Mouse (Mus musculus): ENCODE data around the gene Atp8a2.

The Atp8a2 gene

DNA sequence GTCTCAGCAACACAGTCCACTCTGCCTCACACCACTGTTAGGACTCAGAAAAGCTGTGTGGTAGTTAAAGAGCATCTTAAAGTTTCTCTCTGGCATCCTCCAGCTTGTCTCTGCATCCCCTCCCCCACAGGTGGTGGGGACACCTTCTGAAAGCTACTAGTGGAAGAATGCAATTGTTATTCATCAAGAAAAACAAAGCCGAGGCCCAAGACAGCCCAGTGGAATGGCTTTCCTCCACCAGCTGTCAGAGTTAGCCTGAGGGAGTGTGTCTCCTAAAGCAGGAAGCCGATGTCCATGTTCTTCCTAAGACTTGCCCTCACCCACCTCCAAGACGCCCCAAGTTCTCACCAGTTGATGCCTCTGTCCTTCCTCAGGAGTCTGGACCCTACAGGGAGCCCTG lies 48.1 kb downstream of the Atp8a2 start:
- no peak for DNase-seq

DNA sequence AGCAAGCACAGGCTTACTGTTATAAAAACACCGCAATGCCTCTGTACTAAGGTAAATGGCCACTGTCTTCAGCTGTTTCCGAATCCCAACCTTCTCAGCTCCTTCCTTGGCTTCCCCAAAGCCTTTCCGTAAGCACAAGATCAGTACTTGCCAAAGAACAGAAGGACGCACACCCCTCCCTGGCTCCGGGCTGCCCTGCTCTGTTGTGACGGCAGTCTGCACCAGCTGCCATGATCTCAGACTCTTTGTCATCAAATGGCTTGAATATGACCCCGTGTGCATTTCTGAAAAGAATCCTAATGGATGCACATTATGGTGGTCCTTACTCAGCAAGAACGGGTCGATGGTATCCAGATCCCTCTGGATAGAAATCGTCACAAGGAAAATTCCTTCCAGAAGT lies 53.7 kb downstream of the Atp8a2 start:
- no peak for DNase-seq

DNA sequence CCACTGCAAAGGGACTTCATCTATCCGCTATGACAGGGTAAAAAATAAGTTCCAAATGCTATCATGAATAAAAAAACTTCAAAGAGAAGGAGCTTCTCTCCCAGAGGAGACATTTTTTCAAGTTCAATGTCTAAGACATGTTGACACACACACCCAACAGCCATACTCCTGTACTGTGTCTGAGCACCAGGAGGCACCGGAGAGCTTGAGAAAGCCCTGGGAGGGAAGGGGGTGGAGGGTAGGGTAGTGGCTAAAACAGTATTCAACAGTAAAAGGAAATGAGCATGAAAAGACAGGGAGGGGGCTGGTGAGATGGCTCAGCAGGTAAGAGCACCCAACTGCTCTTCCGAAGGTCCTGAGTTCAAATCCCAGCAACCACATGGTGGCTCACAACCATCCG lies 58.6 kb downstream of the Atp8a2 start:
- DNase-seq = no peak

DNA sequence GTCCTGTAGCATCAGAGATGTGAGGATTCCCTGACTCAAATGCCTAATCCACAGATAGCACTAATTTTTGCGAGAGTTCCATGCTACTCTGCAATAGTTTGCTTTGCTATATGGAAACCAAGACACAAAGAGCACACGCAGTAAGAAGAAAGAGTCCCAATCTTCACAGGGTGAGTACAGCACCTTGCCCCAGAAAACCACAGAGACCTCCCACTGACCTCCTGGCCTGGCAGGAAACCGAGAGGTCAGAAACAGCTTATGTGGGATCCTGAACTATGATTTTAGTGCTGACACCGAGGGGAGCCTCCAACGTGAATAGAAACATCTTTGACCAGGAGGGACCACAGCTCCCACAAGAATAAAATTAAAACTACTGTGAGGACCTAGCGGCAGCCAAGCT lies 59.2 kb downstream of the Atp8a2 start:
- no peak for DNase-seq

DNA sequence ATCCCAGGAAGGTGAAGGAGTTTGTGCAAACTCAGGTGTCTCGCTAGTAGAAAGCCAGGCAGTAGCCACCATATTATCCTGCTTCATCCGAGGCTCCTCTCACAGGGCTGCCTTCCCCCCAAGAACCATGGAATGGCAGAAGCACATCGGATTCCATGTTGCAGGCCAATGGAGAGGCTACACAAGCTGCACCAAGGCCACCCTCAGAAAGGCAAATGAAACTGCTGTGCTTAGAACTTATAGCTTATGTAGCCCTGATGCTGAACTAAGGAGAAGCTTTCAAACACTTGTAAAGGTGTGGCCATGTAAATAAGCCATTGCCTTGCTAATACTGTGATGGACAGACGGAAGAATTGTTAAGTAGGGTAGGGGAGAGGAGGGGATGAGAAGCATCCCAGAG lies 61.2 kb downstream of the Atp8a2 start:
- DNase-seq = no peak

DNA sequence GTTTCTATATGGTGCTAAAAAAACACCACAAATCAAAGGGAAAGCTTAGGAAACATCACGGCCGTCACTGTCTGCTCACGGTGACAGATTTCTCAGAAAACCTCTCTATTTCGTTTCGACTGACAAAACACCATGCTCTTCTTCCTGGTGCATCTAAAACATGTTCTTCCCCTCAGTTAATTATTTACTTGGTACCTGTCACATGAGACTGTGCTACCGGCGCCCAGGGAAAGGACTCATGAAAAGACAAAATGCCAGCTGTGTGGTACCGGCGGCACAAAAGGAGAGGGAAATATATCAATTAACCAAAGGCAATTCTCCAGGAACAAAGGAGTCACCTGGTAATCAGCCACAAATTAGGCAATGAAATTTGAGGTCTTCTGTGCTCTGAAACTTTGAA lies 62.3 kb downstream of the Atp8a2 start:
- DNase-seq = peak; percentile 3

DNA sequence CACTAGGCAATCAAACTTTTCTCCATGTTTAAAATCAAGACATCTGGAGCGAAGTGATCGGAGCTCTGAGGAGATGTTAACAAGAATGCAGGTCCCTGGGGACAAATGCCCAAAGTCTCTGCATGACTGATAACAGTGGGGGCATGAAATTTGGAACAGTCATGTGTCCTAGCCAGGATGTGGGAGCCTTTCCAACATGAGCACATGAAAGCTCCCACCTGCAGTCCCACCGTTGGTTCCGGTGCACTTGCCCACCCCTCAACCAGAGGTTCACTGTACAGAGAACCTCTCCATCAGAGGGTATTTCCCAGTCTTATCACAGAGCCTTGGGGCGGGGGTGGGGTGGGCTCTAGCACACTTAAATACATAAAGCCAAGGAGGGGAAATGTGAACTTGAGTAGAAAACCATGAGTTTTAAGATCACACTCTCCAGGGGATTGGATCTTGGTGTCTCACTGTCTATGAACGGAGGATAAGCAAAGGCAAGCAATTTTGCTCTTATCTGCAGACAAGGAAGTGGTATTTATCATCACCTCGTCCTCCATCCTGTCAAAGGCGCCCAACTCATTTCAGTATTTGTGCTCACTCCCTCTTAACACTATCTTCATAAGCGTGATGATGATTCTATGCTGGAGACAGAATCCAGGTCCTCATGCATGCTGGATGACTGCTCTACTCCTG lies 65.6 kb downstream of the Atp8a2 start:
- DNase-seq = no peak

DNA sequence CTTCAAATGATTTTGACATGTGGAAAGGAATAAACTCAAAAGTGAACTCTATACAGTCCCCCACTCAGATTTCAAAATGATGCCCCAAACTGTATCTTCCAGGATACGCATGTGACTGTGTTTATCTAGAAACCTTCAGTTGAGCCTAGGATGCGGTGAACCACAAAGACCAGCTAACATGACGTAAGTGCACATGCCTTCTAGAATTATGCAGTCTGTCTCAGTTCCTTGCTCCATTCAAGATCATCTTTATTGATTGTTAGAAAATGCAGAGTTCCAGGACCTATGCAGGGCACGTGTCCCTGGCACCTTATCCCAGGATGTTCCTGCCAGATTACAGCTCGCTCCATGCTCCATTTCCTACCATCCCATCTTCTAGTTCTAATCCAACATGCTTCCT lies 67.4 kb downstream of the Atp8a2 start:
- no peak for DNase-seq

DNA sequence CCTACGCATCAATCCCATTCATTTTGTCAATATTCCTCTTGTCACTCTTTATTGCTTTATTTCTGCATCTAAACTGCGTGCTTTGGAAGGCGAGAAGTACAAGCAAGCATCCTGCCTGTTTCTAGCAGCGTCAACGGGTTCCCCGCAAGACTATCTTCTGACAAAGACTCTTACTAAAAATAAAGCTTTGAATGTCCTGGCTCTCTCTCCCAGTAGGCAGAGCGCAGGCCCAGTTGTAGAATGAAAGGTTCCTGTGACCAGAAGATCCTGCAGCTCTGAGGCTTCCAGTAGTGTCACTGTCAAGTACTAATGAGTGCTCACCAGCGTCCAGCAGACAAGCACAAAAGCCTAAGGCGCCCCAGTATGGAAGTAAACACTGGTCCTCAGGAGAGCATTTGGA lies 71.8 kb downstream of the Atp8a2 start:
- DNase-seq = no peak

DNA sequence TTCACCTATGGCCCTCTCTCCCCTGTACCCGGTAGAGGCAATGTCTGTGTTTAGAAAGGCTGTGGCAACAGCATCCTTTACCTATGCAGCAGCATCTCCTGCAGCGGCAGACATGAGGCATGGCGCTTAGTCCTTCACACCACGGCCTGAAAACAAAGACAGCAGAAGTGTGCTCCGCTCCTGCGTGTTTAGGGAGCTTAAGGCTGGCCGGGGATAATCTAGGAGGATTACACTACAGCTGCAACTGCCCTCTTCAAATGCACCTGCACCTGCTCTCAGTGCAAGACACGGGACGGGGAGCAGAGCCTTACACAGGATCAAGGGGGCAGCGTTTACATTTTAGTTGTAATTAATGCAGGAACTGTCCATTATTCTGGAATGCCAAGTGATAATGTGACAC lies 75.4 kb downstream of the Atp8a2 start:
- no peak for DNase-seq

DNA sequence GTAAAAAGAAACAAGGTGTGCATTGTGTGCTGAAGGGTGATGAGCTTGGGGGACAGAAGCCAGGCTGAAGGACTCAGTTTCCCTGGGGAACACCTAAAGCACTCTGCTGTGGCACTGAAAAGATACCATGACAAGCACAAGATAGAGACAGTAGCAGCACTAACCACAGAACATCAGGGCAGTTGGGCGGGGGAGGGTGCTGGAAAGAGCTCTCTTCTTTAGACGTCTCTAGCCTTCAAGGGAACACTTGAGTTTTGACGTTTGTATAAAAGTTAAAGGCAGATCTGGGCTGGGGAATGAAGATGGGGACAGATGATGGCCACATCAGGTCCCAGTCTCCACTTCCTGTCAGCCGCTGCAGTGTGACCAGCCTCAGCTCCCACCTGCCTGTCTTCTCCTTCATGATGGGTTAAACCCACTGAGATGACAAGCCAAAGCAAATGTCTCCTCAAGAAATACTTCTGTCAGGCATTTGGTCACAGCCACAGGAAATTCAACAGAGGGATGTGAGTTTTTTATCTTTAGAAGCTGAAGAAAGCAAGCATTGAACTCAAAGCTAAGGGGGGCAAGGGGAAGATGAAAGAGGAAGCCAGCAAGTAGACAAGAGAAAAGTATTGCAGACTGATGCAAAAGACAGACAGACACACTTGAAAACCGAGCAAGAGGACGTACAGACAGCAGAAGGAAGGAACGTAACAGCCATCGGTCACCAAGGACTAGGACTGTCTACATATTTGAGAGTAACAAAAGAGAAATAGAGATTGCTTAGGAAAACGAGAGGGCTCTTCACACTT lies 79.0 kb downstream of the Atp8a2 start:
- no peak for DNase-seq

DNA sequence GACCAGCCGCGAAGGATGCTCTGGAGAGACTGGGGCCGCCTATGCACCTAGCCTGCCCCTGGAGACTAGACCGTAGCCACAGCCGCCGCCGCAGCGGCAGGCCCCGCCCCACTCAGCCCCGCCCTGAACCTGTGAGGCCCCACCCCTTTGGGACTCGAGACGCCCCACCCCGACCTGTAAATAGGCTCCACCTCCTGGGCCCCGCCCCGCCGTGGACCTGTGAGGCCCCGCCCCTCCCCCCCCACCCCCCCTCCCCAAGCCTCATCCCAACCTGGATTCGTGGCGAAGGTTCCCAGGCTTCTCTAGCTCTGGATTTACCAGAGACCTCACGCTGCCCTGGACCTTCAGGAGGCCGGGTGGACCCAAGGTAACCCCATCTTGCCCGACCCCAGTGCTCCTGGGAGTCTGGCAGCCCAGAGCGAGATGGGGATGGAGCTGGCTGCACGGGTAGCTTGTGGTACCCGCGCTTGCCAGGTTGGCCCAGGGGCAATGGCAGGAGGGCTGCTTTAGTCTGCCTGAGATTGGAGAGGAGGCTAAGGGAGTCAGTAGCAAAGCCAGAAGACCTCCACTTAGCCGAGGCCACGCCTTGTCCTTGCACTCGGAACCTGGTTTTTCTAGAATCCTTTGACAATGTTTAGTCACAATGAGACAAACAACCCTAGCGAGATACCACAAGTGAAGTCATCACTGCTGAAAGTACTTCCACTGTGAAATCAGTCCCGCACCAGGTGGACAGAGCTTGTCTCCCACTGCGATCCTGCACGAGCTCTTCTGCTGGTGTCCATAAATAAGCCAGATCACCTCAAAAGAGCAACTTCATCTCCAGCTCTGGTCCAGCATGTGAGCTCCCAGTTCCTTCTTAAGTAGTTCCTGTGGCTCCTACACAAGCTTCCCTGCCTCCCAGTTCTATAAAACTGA lies 109.9 kb downstream of the Atp8a2 start:
- DNase-seq = peak; percentile 1 to 51

DNA sequence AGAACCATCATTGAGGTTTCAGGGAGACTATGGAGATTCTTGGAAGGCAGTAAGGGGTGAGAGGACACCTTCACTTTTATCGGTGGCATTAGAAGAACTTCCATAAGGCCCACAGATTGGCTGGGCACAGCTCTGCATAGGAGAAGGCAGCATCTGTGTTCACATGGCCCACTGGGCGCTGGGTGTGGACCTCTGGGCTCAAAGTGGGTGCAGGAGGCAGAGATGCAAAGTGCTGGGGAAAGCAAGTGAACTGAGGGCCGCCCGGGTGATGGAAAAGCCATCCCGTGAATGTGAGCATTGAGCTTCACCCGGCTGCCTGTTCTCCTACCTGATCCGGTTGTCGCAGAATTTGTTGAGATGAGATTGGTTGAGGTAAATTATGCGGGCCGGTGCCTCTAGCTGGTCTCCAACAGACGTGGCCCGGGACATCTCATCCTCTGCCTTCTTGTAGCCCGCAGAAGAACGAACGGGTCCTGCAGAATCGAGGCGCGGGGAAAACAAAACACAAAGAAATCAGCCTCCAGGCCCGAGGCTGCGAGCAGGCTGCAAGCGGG lies 110.6 kb downstream of the Atp8a2 start:
- DNase-seq = no peak

DNA sequence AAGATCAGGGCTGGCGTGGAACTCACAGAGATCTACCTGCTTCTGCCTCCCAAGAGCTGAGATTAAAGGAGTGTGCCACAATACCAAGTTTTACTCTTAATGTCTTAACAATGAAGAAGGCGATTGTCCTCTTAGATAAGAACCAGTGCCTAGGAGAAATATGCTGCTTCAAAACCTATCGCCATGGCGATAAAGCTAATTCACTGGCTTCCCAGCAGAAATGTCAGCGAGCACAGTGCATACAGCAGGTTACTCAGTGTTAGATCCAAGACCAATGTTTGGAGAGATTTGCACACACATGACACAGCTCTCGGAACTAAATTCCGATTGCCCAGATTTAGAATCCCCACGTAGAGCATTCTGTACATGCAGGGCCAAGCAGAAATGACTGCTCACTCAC lies 114.2 kb downstream of the Atp8a2 start:
- DNase-seq = no peak

DNA sequence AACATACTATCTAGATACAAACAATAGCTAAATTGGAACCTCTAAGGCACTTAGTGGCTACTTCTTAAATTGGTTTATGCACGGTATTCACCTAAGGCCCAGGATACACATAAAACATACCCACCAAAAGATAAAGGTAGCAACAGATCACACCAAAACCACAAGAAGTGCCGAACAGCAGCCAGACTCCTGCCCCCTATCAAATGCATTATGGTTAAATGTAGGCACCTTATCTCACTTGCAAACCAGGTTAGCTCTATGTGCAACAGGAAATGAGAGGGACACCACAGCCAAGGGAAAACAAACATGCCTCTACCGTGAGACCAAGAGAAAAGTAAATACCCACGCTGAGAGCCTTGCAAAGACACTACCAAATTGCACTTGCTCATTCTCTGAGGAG lies 124.5 kb downstream of the Atp8a2 start:
- DNase-seq = no peak

DNA sequence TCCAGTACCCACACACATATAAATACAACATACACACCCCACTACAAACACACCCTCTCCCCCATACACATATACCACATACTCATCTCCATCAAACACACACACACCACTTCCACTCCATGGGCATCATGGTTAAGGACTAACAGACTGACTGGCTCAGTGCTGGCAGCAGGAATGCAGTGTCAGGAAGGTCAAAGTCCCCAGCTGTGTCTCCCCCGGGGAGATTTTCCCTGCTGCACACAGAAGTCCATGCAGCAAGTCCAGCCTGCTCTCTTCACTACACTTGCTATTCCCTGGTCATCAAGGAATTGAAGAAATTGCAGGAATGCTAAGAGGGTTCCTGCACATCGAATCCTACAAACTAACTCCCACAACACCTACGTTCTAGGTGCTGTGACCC lies 131.8 kb downstream of the Atp8a2 start:
- DNase-seq = peak; percentile 48 to 68

DNA sequence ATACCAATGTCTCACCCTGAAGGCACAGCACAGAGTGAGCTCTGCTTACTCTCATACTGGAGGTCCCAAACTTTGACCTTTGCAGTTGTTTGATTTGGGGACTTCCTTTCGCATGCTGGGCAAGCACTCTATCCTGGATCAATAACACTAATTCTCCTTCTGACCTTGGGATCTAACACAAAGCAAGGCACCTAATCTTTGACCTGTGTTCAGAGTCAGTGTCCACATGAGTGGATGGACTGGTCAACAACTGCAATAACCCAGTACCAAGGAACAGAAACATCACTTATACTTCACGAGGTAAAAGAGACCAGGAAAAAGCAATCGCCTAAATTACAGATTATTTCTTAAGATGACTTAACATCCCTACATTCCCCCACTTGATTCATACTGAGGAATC lies 136.0 kb downstream of the Atp8a2 start:
- DNase-seq = no peak

DNA sequence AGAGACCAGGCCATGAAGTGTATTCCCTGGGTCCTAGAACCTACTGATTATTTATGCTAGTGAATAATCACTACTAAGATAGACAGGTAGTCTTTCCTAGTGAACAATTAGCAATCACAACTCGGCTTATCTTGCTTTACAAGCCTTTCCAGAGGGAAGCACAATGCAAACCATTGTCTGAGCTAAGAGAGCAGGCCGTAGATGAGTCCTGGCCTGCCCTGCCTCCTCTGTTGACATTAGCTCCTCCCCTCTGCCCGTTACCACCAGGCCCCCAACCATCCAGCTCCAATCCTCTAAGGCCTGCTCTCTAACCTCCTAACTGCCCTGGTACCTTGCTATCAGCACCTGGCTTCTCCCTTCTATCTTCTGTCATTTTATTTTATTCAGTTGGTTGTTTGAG lies 138.1 kb downstream of the Atp8a2 start:
- DNase-seq = no peak

DNA sequence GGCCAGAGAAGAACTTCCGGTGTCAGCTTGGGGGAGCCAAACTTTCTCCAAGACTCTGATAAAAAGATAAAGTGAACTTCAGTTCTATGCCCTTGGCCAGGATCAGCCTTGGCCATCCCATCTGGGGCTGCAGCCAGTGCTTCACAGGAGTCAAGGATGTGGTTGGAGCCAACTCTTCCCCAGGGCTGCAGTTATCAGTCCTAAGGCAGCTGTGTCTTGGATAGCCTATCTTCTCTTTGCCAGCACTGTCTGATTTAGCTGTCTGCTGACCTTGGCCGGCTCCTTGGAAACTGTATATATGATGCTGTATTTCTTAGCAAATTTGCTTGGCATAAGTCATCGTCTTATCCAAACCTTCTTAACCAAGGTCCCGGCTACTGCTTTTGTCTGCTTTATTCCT lies 141.7 kb downstream of the Atp8a2 start:
- no peak for DNase-seq

DNA sequence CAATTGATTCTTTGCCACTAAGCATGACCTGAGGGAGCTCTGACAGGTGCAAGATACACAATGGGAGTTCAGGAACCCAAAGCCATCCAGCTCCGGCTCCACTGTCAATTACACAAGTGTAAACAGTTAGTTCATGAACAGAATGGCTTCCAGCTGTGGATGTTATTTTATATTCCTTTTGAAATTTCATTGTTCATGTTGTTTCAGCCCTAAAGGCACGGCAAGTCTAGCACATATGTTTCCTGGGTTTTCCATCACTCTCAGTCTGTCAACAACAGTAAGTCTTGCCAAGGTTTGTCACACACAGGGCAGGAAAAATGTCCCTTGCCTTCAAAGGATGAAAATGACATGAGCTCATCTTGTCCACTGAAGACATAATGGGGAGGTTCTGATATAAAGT lies 166.3 kb downstream of the Atp8a2 start:
- DNase-seq = no peak

DNA sequence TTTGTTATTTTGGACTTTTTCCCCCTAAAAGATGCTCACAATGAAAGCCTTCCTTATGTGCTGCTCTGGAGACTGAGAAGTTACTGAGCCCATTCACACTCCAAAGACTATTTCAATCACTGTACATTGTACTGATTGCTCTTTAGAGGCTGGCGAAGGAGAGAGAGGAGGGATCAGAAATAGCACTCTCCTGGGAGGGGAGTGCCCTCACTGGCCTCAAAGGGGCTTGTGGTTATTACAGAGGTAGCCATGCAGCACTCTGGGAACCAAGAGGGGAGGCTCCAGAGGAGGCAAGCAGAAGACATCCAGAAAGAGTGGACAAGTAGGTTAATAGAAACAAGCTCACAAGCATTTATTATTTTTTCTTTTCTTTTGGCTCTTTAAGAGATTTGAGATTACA lies 169.8 kb downstream of the Atp8a2 start:
- no peak for DNase-seq

DNA sequence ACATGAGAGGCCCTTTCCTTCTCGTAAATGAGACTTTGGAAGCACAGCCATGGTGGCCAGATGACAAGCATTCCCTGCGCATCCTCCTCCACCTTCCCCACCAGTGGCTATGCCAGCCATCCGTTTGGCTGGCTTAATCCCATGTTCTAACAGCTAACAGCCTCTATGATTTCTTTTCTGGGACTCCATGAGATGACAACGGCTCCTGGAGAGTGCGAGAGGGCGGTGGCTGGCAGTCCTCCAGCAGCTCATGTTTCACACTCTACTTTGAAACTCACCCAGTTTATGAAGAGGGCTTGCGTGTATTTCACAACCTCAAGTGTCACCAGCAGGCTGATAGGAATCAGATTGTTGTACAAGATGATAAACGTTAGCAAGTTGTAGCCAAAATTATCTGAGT lies 170.3 kb downstream of the Atp8a2 start:
- peak; percentile 6 to 43 for DNase-seq

DNA sequence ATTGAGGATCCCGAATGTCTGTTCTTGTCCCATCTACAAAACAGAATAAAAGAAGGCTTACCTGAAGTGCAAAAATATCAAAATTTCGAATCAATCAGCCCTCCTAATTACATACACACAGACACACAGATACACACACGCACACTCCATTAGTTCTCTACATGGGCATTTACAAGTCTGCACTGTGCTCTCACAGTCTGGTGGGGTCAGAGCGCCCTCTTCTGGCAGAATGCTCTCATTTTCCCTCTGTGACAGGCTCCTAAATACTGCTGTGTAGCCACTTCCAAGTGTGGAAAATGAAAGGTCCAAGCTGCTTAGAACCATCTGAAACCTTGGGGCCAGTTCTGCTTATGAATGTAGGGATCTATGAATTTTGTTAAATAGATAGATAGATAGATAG lies 181.1 kb downstream of the Atp8a2 start:
- DNase-seq = peak; percentile 62 to 88

Data from kidney, postnatal 36 days (tissue).